8 mouse cellular contexts compared by ENCODE assay signal in the genomic region with DNA sequence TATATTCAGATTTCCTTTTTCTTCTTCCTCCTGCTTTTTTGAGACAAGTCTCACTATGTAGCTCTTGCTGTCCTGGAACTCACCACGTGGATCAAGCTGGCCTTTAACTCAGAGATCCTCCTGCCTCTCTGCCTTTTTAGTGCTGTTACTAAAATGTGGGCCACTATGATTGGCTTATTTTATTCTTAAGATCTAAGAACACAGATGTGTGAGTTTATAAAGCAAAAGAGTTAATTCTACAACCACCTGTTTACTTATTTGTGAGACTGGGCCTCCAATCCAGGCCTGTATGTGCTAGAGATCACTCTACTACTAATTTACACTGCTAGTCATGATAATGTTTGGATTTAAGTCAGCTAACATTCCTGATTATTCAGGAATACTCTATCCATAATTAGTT. TPM values are rescaled to one million over a fixed set of nuclear protein-coding genes. Genes with fewer than 3 reads are reported as not detected.
A peak's percentile ranks its signal among the peaks of the same experiment; 100 is the strongest.
DNase-seq lines count a peak whose midpoint lies in the region; ATAC-seq and TF ChIP-seq lines count a peak whose summit lies in the region.

No protein-coding gene starts in this region.

- H3K4me2 ChIP-seq in heart, embryonic 13.5 days, result peak overlapping the region; percentile 96
- no peak overlapping the region for H3K4me2 ChIP-seq in hindbrain, embryonic 11.5 days (replicated peaks; ENCODE audit: low read depth, low read length)
- H3K4me2 ChIP-seq in midbrain, embryonic 11.5 days, result peak overlapping the region; percentile 12; the same call in 1 of the 2 replicates

- no peaks in the 10 kb centered on the region for H3K27me3 ChIP-seq in heart, embryonic 13.5 days (replicated peaks)
- no peaks in the 10 kb centered on the region for H3K27me3 ChIP-seq in ES-Bruce4 (ENCODE audit: control insufficient read depth, insufficient read depth, low read length, poor library complexity, severe bottlenecking)
- no peaks in the 10 kb centered on the region for H3K27me3 ChIP-seq in hindbrain, embryonic 11.5 days (ENCODE audit: control insufficient read depth, insufficient read depth, low read length)
- no peaks in the 10 kb centered on the region for H3K27me3 ChIP-seq in midbrain, embryonic 11.5 days (ENCODE audit: control insufficient read depth, insufficient read depth, low read length)

- no peak for DNase-seq in heart, postnatal 36 days
- DNase-seq in hindbrain, embryonic 11.5 days (ENCODE audit: low spot score), result no peak
- DNase-seq in midbrain, embryonic 11.5 days (ENCODE audit: low spot score, missing footprints), result no peak
- no peak for DNase-seq in gastrocnemius, postnatal 25 days
- DNase-seq in cerebellum, adult 11 months, result no peak
- no peak for DNase-seq in spleen, postnatal 14 days (ENCODE audit: low spot score in 2 of 2)

- WGBS in heart, embryonic 13.5 days, result 54% methylated on average over 1 of the region's 1 CpGs
- WGBS in hindbrain, embryonic 11.5 days, result 47% methylated on average over 1 of the region's 1 CpGs
- 34% methylated on average over 1 of the region's 1 CpGs for WGBS in midbrain, embryonic 11.5 days

- H3K27ac ChIP-seq in heart, embryonic 13.5 days (replicated peaks), result peak overlapping the region; percentile 100
- H3K27ac ChIP-seq in ES-Bruce4 (ENCODE audit: insufficient read depth, low read length), result peak overlapping the region; percentile 68; the same call in 1 of the 2 replicates
- peak overlapping the region; percentile 99; the same call in 1 of the 2 replicates for H3K27ac ChIP-seq in hindbrain, embryonic 11.5 days (ENCODE audit: low read depth, low read length)
- peak overlapping the region; percentile 23; the same call in 1 of the 2 replicates for H3K27ac ChIP-seq in midbrain, embryonic 11.5 days (ENCODE audit: low read depth, low read length)

- intact Hi-C loops in heart, postnatal 36 days (cut with DNase I), result loop anchor here (5.0 kb wide), 1 partner anchor 129 kb away; a partner anchor contains a TSS

- no peak for TF ChIP-seq CTCF in ES-Bruce4 (IDR thresholded peaks at IDR 0.05; ENCODE audit: low read depth, low read length)

- H3K4me1 ChIP-seq in heart, embryonic 13.5 days, result peaks cover 48% of the 10 kb centered on the region
- H3K4me1 ChIP-seq in ES-Bruce4 (ENCODE audit: control insufficient read depth, insufficient read depth, low read length), result peaks cover 8% of the 10 kb centered on the region
- peaks cover 10% of the 10 kb centered on the region for H3K4me1 ChIP-seq in hindbrain, embryonic 11.5 days (replicated peaks; ENCODE audit: control insufficient read depth, insufficient read depth, low read length)
- peaks cover 33% of the 10 kb centered on the region for H3K4me1 ChIP-seq in midbrain, embryonic 11.5 days (ENCODE audit: control insufficient read depth, insufficient read depth, low read length)

- peak overlapping the region; percentile 100; the same call in 1 of the 2 replicates for H3K9ac ChIP-seq in heart, embryonic 13.5 days
- peak overlapping the region; percentile 99 for H3K9ac ChIP-seq in ES-Bruce4 (ENCODE audit: low read depth, poor library complexity, severe bottlenecking)
- no peak overlapping the region for H3K9ac ChIP-seq in hindbrain, embryonic 11.5 days (ENCODE audit: low read depth, low read length)
- peak overlapping the region; percentile 39 for H3K9ac ChIP-seq in midbrain, embryonic 11.5 days (ENCODE audit: low read length)

- no peak for TF ChIP-seq POLR2A in ES-Bruce4 (IDR thresholded peaks at IDR 0.05; ENCODE audit: insufficient read depth, low read length)

- peaks cover 23% of the 10 kb centered on the region for H3K36me3 ChIP-seq in heart, embryonic 13.5 days
- peaks cover 25% of the 10 kb centered on the region for H3K36me3 ChIP-seq in ES-Bruce4 (ENCODE audit: control insufficient read depth, insufficient read depth, low read length, poor library complexity, severe bottlenecking)
- H3K36me3 ChIP-seq in hindbrain, embryonic 11.5 days (ENCODE audit: control insufficient read depth, insufficient read depth, low read length), result peaks cover 4% of the 10 kb centered on the region; the same call in 1 of the 2 replicates
- peaks cover 4% of the 10 kb centered on the region; the same call in 1 of the 2 replicates for H3K36me3 ChIP-seq in midbrain, embryonic 11.5 days (ENCODE audit: control insufficient read depth, insufficient read depth, low read length)

- no peak for ATAC-seq in heart, embryonic 13.5 days (ENCODE audit: extremely low read depth, insufficient number of reproducible peaks, low FRiP score, low TSS enrichment)
- no peak for ATAC-seq in hindbrain, embryonic 11.5 days (ENCODE audit: low FRiP score)
- no peak for ATAC-seq in midbrain, embryonic 11.5 days (ENCODE audit: low FRiP score)

- H3K4me3 ChIP-seq in heart, embryonic 13.5 days, result no peak overlapping the region
- H3K4me3 ChIP-seq in ES-Bruce4 (ENCODE audit: low read depth, low read length), result no peak overlapping the region
- no peak overlapping the region for H3K4me3 ChIP-seq in hindbrain, embryonic 11.5 days (ENCODE audit: low read depth, low read length)
- H3K4me3 ChIP-seq in midbrain, embryonic 11.5 days (ENCODE audit: low read depth, low read length), result no peak overlapping the region

- H3K9me3 ChIP-seq in heart, embryonic 13.5 days, result no peaks in the 10 kb centered on the region
- no peaks in the 10 kb centered on the region for H3K9me3 ChIP-seq in ES-Bruce4 (replicated peaks; ENCODE audit: control insufficient read depth, insufficient read depth, low read length, poor library complexity, severe bottlenecking)
- H3K9me3 ChIP-seq in hindbrain, embryonic 11.5 days (ENCODE audit: control insufficient read depth, low read length), result no peaks in the 10 kb centered on the region
- H3K9me3 ChIP-seq in midbrain, embryonic 11.5 days (ENCODE audit: control insufficient read depth, low read length), result no peaks in the 10 kb centered on the region

- TF ChIP-seq EP300 in ES-Bruce4 (IDR thresholded peaks at IDR 0.05; ENCODE audit: insufficient read depth, low read depth, low read length), result no peak

RNA-seq across cellular contexts. Expression of a gene that starts 1.2 kb away (rescaled TPM):
- 468 and 480 TPM in 2 replicates for polyA plus RNA-seq in heart, embryonic 13.5 days (2015; fragmentation: Nextera tagmentation; extraction: Ambion mirVana)
- total RNA-seq in heart, postnatal 36 days (2021), result 100 to 1,000 TPM; 366 to 383 TPM
- 1,167 and 1,184 TPM in 2 replicates for polyA plus RNA-seq in ES-Bruce4 (2011; ENCODE audit: insufficient read depth, insufficient read length, low read depth, missing spikeins)
- 708 and 779 TPM in 2 replicates for polyA plus RNA-seq in hindbrain, embryonic 11.5 days (2014; fragmentation: Nextera tagmentation; extraction: Ambion mirVana)
- 812 and 869 TPM in 2 replicates for polyA plus RNA-seq in midbrain, embryonic 11.5 days (2014; fragmentation: Nextera tagmentation; extraction: Ambion mirVana)
- total RNA-seq in gastrocnemius, postnatal 25 days (2021), result 100 to 1,000 TPM; 238 to 268 TPM

Comparison
In these comparisons a context has a peak if more than half of its experiments do, and no peak if none do; other contexts are left out.
1. H3K27ac ChIP-seq: peak in every context shown above with its lines; median percentile 100 in heart, embryonic 13.5 days; 99 in hindbrain, embryonic 11.5 days; 68 in ES-Bruce4; 23 in midbrain, embryonic 11.5 days.